Mouse (Mus musculus) ES-E14 (cell line): ENCODE results near the gene Desi1. TPM values are rescaled to one million over a fixed set of nuclear protein-coding genes. Genes with fewer than 3 reads are reported as not detected.

Experiments used
- DNase-seq: peaks from one replicate; pipeline ENCODE4 v3.0.0-alpha.2; 2013; ENCODE audit warnings: low read depth, low spot score
- H3K27ac ChIP-seq: 2 replicates; pipeline ENCODE4 v1.5.1; 2012; ENCODE audit warnings: low read depth, mild to moderate bottlenecking, low read length, moderate library complexity, mixed read lengths; ENCODE audit not compliant: poor library complexity, insufficient read depth, severe bottlenecking
- H3K36me3 ChIP-seq: 2 replicates; pipeline ENCODE4 v1.6.1; 2012; ENCODE audit warnings: mild to moderate bottlenecking, low read length, moderate library complexity, mixed read lengths; ENCODE audit not compliant: control insufficient read depth, poor library complexity, insufficient read depth, severe bottlenecking
- H3K4me1 ChIP-seq, 2 experiments: fragments of 150-350 bp in 1 of 2; sonication (generic) in 1 of 2; 2 replicates each; pipeline ENCODE4 v1.6.1; 2012; ENCODE audit warnings: low read length in 2 of 2, mild to moderate bottlenecking in 1 of 2, mixed read lengths in 1 of 2; ENCODE audit not compliant: control insufficient read depth in 2 of 2, insufficient read depth in 2 of 2, poor library complexity in 1 of 2
- H3K4me3 ChIP-seq, 2 experiments: fragments of 150-350 bp in 1 of 2; sonication (generic) in 1 of 2; 2 replicates each; pipeline ENCODE4 v1.5.1; 2012; ENCODE audit warnings: low read length in 2 of 2, low read depth in 1 of 2, mild to moderate bottlenecking in 1 of 2, mixed read lengths in 1 of 2; ENCODE audit not compliant: insufficient read depth in 1 of 2, poor library complexity in 1 of 2, severe bottlenecking in 1 of 2
- H3K9ac ChIP-seq: 2 replicates; pipeline ENCODE4 v1.6.1; 2012; ENCODE audit warnings: low read depth, mild to moderate bottlenecking, low read length, mixed read lengths; ENCODE audit not compliant: poor library complexity, insufficient read depth, severe bottlenecking
- H3K9me3 ChIP-seq: fragments of 150-350 bp; sonication (generic); 2 replicates; pipeline ENCODE4 v1.6.1; 2012; ENCODE audit warnings: low read depth, mild to moderate bottlenecking, low read length; ENCODE audit not compliant: control insufficient read depth, insufficient read depth
- CHD2 ChIP-seq: IDR thresholded peaks from 2 replicates; pipeline ENCODE4 v1.6.1; 2014; ENCODE audit warnings: mild to moderate bottlenecking, low read depth, low read length, inconsistent platforms
- HCFC1 ChIP-seq: IDR thresholded peaks from 2 replicates; pipeline ENCODE4 v1.6.1; 2012; ENCODE audit warnings: low read length, inconsistent platforms, borderline replicate concordance; ENCODE audit not compliant: insufficient read depth
- MAFK ChIP-seq: IDR thresholded peaks from 2 replicates; pipeline ENCODE4 v1.6.1; 2014; ENCODE audit warnings: mild to moderate bottlenecking, low read depth, low read length, inconsistent platforms; ENCODE audit not compliant: insufficient read depth
- ZC3H11A ChIP-seq: IDR thresholded peaks from 2 replicates; pipeline ENCODE4 v1.6.1; 2012; ENCODE audit warnings: low read depth, mild to moderate bottlenecking, inconsistent platforms, low read length, borderline replicate concordance
- ZNF384 ChIP-seq: IDR thresholded peaks from 2 replicates; pipeline ENCODE4 v1.6.1; 2012; ENCODE audit warnings: low read depth, low read length, inconsistent platforms
- in situ Hi-C, 2 experiments: fragments of 600-800 bp; cut with MboI; formaldehyde crosslinking; loops; one replicate each; pipeline ENCODE4 v1.15.1; 2025; ENCODE audit warnings: low sequenced_read_pairs in 2 of 2, inconsistent platforms in 1 of 2; ENCODE audit not compliant: unreplicated experiment in 2 of 2
- total RNA-seq: library from RNA; depleted of rRNA; stranded (reverse); fragments of 300-350 nt; gene quantifications from 2 replicates; pipeline ENCODE4 v1.2.3, GENCODE M21; 2012

The Desi1 gene
- total RNA-seq, 1 experiment = 15.9 TPM

GRCm38 (mm10) chr15:82071816-82072469 is 38.3 kb upstream of the Desi1 start:
- TF ChIP-seq HCFC1 = no peak
- TF ChIP-seq CHD2 = no peak
- TF ChIP-seq ZC3H11A = no peak
- TF ChIP-seq MAFK = no peak
- TF ChIP-seq ZNF384 = no peak
- Histone ChIP-seq H3K27ac (no peak overlapping the region), H3K4me3 (no peak overlapping the region), H3K9ac (no peak overlapping the region), H3K4me1 (no peaks in the 10 kb centered on the region), H3K36me3 (no peaks in the 10 kb centered on the region), H3K9me3 (no peaks in the 10 kb centered on the region)
- in situ Hi-C loops = loop anchor here in 1 of 2 experiments (25.0 kb wide), 1 partner anchor 165 kb away; the partner anchor contains the start of gene Cenpm
- DNase-seq = peak; percentile 36

DNA sequence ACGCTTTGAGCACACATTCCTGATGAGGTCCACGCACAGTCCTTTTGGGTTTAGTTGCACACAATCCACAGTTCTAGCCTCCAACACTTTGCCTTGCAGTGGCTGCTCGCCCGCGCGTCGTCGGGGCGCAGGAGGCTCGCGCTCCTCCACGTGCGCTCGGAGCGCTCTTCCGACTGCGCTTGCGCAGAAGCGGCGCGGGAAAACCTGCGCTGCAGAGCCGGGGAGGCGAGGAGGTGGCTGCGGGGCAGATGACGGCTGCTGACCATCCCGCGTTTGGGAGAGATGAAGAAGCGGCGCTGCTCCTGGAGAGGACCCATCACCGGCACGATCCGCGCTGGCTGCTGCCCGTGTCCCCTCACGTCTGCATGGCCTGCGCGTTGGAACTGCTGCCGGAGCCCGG is 36.2 kb upstream of the Desi1 start, which contains the start of gene Mei1:
TSS of gene Mei1 (plus strand) at position 99 of the 400 bp plus-strand sequence.
- H3K9me3 ChIP-seq = no peaks in the 10 kb centered on the region
- peak within 1 kb of the TSS; percentile 36 to 38; a peak in 2 of 4 replicates for H3K4me3 ChIP-seq
- H3K9ac ChIP-seq = 0 out of 2 replicates have a peak within 1 kb of the TSS, but pooled peaks have one; percentile 4
- peak; percentile 26 for DNase-seq
- TF ChIP-seq CHD2 = no peak
- TF ChIP-seq MAFK = no peak
- TF ChIP-seq HCFC1 = no peak
- no peak for TF ChIP-seq ZC3H11A
- H3K4me1 ChIP-seq = no peaks in the 10 kb centered on the region
- H3K27ac ChIP-seq = no peak within 1 kb of the TSS
- no peaks in the 10 kb centered on the region for H3K36me3 ChIP-seq
- in situ Hi-C loops = loop anchor here (10.0 to 25.0 kb wide), 2 partner anchors 165 to 167 kb away; partner anchors contain the start of gene Cenpm (in 1 of the 2)

DNA sequence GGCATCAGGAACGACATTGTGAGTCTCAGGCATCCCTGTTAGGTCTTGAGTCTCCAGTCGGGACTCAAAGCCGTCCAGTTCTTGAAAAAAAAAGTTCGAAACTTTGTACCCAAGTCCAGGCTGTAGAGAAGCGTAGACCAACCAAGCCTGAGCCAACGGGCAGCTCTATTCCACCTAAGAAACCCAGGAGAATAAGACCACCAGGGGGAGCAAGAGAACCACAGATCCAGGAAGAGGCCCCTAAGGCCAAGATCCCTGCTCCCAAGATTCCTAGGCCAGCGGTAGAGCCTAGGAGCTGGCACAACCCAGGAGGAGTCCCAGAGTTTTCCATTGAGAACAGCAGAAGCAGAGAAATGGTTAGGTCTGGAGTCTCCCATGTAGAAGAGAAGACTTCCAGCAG is 31.8 kb upstream of the Desi1 start:
- Histone ChIP-seq H3K27ac (no peak overlapping the region), H3K4me1 (no peaks in the 10 kb centered on the region), H3K9ac (peak overlapping the region; percentile 23; the same call in 1 of the 2 replicates), H3K9me3 (no peaks in the 10 kb centered on the region), H3K36me3 (no peaks in the 10 kb centered on the region), H3K4me3 (no peak overlapping the region)
- DNase-seq = peak; percentile 93
- no peak for TF ChIP-seq CHD2
- TF ChIP-seq ZC3H11A = peak; percentile 93
- TF ChIP-seq HCFC1 = no peak
- in situ Hi-C loops = loop anchor here (10.0 to 25.0 kb wide), 2 partner anchors 169 to 172 kb away; partner anchors contain the start of gene Cenpm (in 1 of the 2)

DNA sequence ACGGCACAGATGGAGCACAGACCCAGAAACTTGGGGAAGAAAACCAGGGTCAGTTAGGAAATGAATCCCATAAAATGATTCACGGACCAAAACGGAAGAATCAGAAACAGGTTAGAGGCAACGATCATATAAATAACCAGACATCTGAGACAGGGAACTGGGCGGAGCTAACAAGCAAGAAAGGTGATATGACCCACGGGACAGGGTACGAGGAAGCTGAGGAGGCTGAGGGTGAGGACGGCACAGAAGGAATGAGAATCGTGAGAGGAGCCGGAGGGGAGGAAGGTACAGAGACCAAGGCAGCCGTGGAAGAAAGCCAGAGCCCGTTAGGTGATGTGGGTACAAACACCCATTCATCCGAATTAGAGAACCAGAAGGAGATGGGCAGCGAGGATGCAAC is 30.2 kb upstream of the Desi1 start:
- H3K27ac ChIP-seq = no peak overlapping the region

More for the DNA sequence above, 30.2 kb upstream of the Desi1 start:
- no peak for DNase-seq
- Histone ChIP-seq H3K9me3 (no peaks in the 10 kb centered on the region), H3K4me3 (no peak overlapping the region), H3K4me1 (no peaks in the 10 kb centered on the region), H3K36me3 (no peaks in the 10 kb centered on the region), H3K9ac (no peak overlapping the region)
- no peak for TF ChIP-seq MAFK
- TF ChIP-seq CHD2 = no peak
- TF ChIP-seq ZNF384 = no peak
- TF ChIP-seq HCFC1 = no peak
- no peak for TF ChIP-seq ZC3H11A
- in situ Hi-C loops = loop anchor here (10.0 to 25.0 kb wide), 2 partner anchors 171 to 173 kb away; partner anchors contain the start of gene Cenpm (in 1 of the 2)
